Mouse (Mus musculus) intestine, embryonic 15.5 days (tissue): ENCODE data around the gene Morf4l2. TPM values are rescaled to one million over a fixed set of nuclear protein-coding genes. Genes with fewer than 3 reads are reported as not detected.

Source experiments
- ATAC-seq: fragments of 200-750 bp; cut with Nextera tagmentation; 2 replicates; pipeline ENCODE4 v1.8.0; 2017; ENCODE audit warnings: moderate TSS enrichment, moderate library complexity
- H3K27ac ChIP-seq: fragments of 300-500 bp; sonication (generic); 2 replicates; pipeline ENCODE4 v1.5.1; 2015; ENCODE audit warnings: mild to moderate bottlenecking, inconsistent platforms
- H3K27me3 ChIP-seq: fragments of 300-500 bp; sonication (generic); replicated peaks from 2 replicates; pipeline ENCODE4 v1.6.1; 2015; ENCODE audit warnings: inconsistent platforms
- H3K36me3 ChIP-seq: fragments of 300-500 bp; sonication (generic); 2 replicates; pipeline ENCODE4 v1.6.1; 2015; ENCODE audit warnings: inconsistent platforms
- H3K4me1 ChIP-seq: fragments of 300-500 bp; sonication (generic); replicated peaks from 2 replicates; pipeline ENCODE4 v1.6.1; 2015; ENCODE audit warnings: inconsistent platforms
- H3K4me2 ChIP-seq: fragments of 300-500 bp; sonication (generic); replicated peaks from 2 replicates; pipeline ENCODE4 v1.6.1; 2015; ENCODE audit warnings: mild to moderate bottlenecking, inconsistent platforms
- H3K4me3 ChIP-seq: fragments of 300-500 bp; sonication (generic); replicated peaks from 2 replicates; pipeline ENCODE4 v1.5.1; 2015; ENCODE audit warnings: inconsistent platforms
- H3K9ac ChIP-seq: fragments of 300-500 bp; sonication (generic); 2 replicates; pipeline ENCODE4 v1.6.1; 2015; ENCODE audit warnings: inconsistent platforms
- H3K9me3 ChIP-seq: fragments of 300-500 bp; sonication (generic); 2 replicates; pipeline ENCODE4 v1.6.1; 2016; ENCODE audit warnings: inconsistent platforms
- WGBS: fragments of 180-500 bp; shearing (Covaris S2); methylation state at CpG from one replicate; pipeline ENCODE4 v1.1.7; 2015; 5-methylcytosine and 5-hydroxymethylcytosine counted together
- polyA plus RNA-seq: library from polyadenylated mRNA; unstranded; fragments of >200 nt; fragmentation: Nextera tagmentation; extraction: Ambion mirVana; gene quantifications from 2 replicates; pipeline ENCODE4 v1.2.1, GENCODE M21; 2015

Morf4l2 gene
- 439 and 480 TPM in 2 replicates for polyA plus RNA-seq

DNA sequence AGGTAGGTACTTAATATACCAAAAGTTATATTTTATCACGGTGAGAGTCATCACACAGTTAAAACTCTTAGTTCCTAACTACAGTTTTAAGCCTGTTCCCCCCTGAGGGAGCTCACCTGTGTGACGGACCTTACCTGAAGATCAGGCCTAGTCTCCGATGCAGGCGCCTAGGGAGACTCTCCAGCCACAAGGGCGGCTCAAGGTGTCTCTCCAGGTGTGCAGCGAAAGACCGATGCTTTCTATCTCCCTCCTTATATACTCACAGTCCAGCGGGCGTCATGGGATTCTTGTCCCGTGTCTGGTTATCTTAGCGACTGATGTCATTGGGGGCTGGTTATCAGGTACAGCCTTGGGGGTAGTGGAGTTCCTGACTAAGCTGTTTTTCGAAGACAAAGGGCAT is at the start of gene Morf4l2:
Gene Morf4l2 (minus strand): TSS at position 232 of the 400 bp plus-strand sequence.
- Histone ChIP-seq H3K9ac (peak within 1 kb of the TSS; percentile 53), H3K4me3 (peak within 1 kb of the TSS; percentile 44), H3K4me2 (peak within 1 kb of the TSS; percentile 48), H3K27ac (peak within 1 kb of the TSS; percentile 88), H3K36me3 (no peaks in the 10 kb centered on the region), H3K4me1 (no peaks in the 10 kb centered on the region), H3K27me3 (no peaks in the 10 kb centered on the region), H3K9me3 (no peaks in the 10 kb centered on the region)
- no peak for ATAC-seq
- WGBS = 82% methylated on average over 12 of the region's 12 CpGs

GRCm38 (mm10) chrX:136789446-136789845 is 46.0 kb upstream of the Morf4l2 start:
- no peaks in the 10 kb centered on the region for H3K4me1 ChIP-seq
- no peaks in the 10 kb centered on the region for H3K9me3 ChIP-seq
- no peaks in the 10 kb centered on the region for H3K36me3 ChIP-seq
- no peak for ATAC-seq
- no peak overlapping the region for H3K27ac ChIP-seq
- H3K4me3 ChIP-seq = no peak overlapping the region
- H3K4me2 ChIP-seq = no peak overlapping the region
- no peak overlapping the region for H3K9ac ChIP-seq
- WGBS = 65% methylated on average over 4 of the region's 4 CpGs
- H3K27me3 ChIP-seq = no peaks in the 10 kb centered on the region

DNA sequence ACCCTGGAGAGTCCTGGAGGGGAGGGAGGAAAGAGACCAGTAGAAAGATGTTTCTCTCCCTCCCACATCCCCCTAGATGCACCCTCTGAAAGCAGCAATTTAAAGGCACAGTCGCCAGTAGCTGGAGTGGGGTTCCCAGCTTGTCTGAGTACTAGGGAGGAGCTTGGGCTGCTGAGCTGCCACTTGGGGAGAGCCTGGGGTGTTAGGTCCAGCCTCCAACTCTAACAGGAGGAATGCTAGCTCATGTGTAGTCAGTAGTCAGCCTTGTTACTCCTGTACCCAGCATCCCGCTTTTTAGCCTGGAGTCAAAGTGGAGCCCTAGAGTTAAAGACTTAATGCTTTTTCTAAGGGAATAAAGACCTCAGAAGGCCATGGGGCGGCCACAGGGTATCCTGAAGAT is 36.6 kb upstream of the Morf4l2 start, which contains the start of gene Glra4:
Gene Glra4 (minus strand): TSS at position 101 of the 400 bp plus-strand sequence.
- Histone ChIP-seq H3K27me3 (no peaks in the 10 kb centered on the region), H3K9ac (no peak within 1 kb of the TSS), H3K4me1 (no peaks in the 10 kb centered on the region), H3K4me3 (no peak within 1 kb of the TSS), H3K9me3 (no peaks in the 10 kb centered on the region), H3K27ac (no peak within 1 kb of the TSS), H3K36me3 (no peaks in the 10 kb centered on the region), H3K4me2 (no peak within 1 kb of the TSS)
- no peak for ATAC-seq
- 83% methylated on average over 3 of the region's 3 CpGs for WGBS

DNA sequence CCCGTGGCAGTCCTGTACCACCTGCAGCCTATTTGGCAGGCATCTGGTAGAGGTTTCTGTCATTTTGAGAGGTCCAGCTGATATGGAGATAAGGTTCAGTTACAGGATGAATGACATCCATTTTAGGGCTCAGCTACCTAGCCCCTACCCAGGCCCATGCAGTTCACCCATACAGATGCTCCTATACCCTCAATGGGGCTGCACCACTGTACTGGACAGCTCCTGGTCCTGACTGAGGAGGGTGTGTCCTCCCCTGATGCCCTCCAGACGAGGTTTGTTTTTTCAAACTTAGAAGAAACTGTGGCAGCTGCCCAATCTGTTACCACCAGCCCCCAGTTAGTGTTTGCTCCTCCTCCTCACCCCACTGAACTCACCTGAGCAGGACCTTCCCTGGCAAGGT is 35.8 kb upstream of the Morf4l2 start:
- no peaks in the 10 kb centered on the region for H3K36me3 ChIP-seq
- no peak for ATAC-seq
- no peaks in the 10 kb centered on the region for H3K4me1 ChIP-seq
- H3K27me3 ChIP-seq = no peaks in the 10 kb centered on the region
- H3K4me3 ChIP-seq = no peak overlapping the region
- H3K9me3 ChIP-seq = no peaks in the 10 kb centered on the region
- H3K4me2 ChIP-seq = no peak overlapping the region
- WGBS = 70% methylated on average over 2 of the region's 2 CpGs
- H3K9ac ChIP-seq = no peak overlapping the region
- H3K27ac ChIP-seq = no peak overlapping the region

- Histone ChIP-seq H3K27me3 (no peaks in the 10 kb centered on the region), H3K4me1 (no peaks in the 10 kb centered on the region), H3K9me3 (no peaks in the 10 kb centered on the region), H3K9ac (no peak overlapping the region), H3K4me2 (no peak overlapping the region), H3K36me3 (no peaks in the 10 kb centered on the region), H3K4me3 (no peak overlapping the region), H3K27ac (no peak overlapping the region)
- 73% methylated on average over 3 of the region's 3 CpGs for WGBS
- ATAC-seq = no peak
Measured at GRCm38 (mm10) chrX:136778046-136778445, 34.6 kb upstream of the Morf4l2 start.

GRCm38 (mm10) chrX:136773035-136773434 is 29.5 kb upstream of the Morf4l2 start:
- H3K4me2 ChIP-seq = no peak overlapping the region
- no peaks in the 10 kb centered on the region for H3K4me1 ChIP-seq
- ATAC-seq = no peak
- H3K9ac ChIP-seq = no peak overlapping the region
- H3K9me3 ChIP-seq = no peaks in the 10 kb centered on the region
- no peak overlapping the region for H3K4me3 ChIP-seq
- no peak overlapping the region for H3K27ac ChIP-seq
- no peaks in the 10 kb centered on the region for H3K27me3 ChIP-seq
- 52% methylated on average over 1 of the region's 1 CpGs for WGBS
- H3K36me3 ChIP-seq = no peaks in the 10 kb centered on the region

DNA sequence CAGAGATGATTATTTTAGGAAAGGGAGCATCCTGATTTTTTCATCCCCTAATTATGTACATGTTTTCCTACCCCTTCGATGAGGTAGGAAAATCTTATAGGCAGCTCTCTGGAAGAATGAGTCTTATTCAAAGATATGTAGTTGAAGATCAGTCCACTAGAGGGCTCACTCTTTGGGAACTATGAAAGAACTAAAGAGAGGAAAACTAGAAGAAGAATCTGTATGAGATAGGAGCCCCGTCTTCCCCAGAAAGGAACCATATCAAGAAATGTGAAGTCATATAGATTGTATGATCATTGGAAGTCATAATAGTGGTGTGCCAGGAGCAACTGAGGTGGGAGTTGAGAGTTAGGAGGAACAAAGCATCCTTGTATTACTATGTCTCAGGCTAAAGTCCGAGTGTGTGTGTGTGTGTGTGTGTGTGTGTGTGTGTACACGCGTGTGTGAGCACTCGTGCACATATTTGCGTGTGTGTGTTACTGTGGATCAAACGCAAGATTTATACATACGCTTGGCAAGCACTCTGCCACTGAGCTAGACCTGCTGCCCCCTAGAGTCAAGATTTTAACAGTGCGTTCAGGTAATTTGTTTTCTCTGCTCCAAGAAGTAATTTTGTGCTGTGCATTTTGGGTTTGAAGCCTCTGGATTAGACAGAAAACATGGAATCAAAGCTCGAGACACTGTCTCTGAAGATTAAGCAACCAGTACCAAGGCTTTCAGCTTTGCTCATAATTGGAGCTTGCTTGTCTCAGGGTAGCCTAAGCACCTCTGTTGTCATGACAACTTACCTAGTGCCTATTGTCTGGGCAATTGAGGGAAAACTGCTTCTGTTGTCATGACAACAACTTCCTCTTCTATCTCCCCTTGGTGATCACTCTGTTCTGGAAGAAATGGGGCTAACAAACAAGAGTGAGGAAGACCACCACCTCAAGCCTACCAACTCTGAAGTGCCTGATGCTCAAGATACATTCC is 17.9 kb upstream of the Morf4l2 start:
- no peak for ATAC-seq
- Histone ChIP-seq H3K9me3 (no peaks in the 10 kb centered on the region), H3K4me1 (no peaks in the 10 kb centered on the region), H3K27ac (no peak overlapping the region), H3K4me3 (no peak overlapping the region), H3K4me2 (no peak overlapping the region), H3K27me3 (no peaks in the 10 kb centered on the region), H3K36me3 (no peaks in the 10 kb centered on the region), H3K9ac (no peak overlapping the region)
- WGBS = 78% methylated on average over 11 of the region's 11 CpGs

DNA sequence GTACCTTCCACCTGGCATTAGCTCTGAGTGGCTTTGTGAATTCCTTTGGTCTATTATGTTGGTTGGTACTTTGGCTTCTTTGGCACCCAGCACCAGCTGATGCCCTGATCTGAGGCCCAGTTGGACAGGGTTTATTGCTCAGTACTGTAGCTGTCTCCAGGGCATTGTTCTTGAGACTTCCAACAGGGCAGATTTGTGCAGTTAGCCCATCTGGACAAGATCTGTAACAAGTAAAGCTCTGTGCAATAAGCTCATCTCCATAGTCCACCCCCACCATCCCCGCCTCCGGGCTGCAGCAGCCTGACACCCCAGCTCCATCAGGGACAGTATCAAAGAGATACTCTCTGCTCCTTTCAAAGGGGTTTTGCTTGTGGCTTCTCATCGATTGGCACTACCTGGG is 12.0 kb upstream of the Morf4l2 start:
- H3K27ac ChIP-seq = no peak overlapping the region
- no peak overlapping the region for H3K4me2 ChIP-seq
- H3K9me3 ChIP-seq = no peaks in the 10 kb centered on the region
- H3K9ac ChIP-seq = no peak overlapping the region
- ATAC-seq = no peak
- no peaks in the 10 kb centered on the region for H3K36me3 ChIP-seq
- 86% methylated on average over 3 of the region's 3 CpGs for WGBS
- no peaks in the 10 kb centered on the region for H3K27me3 ChIP-seq
- no peak overlapping the region for H3K4me3 ChIP-seq
- no peaks in the 10 kb centered on the region for H3K4me1 ChIP-seq

- no peak overlapping the region for H3K9ac ChIP-seq
- H3K4me1 ChIP-seq = no peaks in the 10 kb centered on the region
- no peaks in the 10 kb centered on the region for H3K36me3 ChIP-seq
- WGBS = 79% methylated on average over 4 of the region's 4 CpGs
- no peak overlapping the region for H3K4me2 ChIP-seq
- ATAC-seq = no peak
- no peaks in the 10 kb centered on the region for H3K27me3 ChIP-seq
- no peak overlapping the region for H3K27ac ChIP-seq
- H3K9me3 ChIP-seq = no peaks in the 10 kb centered on the region
- H3K4me3 ChIP-seq = no peak overlapping the region
Measured at GRCm38 (mm10) chrX:136749329-136749728, 5.8 kb upstream of the Morf4l2 start.

DNA sequence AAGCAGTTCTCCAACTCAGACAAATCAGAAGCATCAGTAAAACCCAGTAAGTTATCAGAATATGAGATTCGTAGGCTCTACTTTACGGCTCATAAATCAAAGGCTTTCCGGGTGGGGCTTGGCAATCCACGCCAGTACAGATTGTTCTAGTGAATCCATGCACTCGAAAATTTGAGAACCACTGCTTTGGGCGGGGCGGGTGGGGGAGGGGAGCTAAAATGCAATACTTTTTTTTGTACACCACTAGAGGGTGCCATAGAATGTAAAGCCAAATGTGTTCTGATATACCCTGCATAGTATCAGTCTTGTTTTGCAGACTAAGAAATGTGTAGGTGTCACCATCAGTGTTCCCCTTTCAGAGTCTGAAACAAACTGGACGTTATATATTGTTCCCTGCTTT is 1.2 kb upstream of the Morf4l2 start:
- H3K4me1 ChIP-seq = no peaks in the 10 kb centered on the region
- no peaks in the 10 kb centered on the region for H3K36me3 ChIP-seq
- H3K27me3 ChIP-seq = no peaks in the 10 kb centered on the region
- 65% methylated on average over 8 of the region's 8 CpGs for WGBS
- no peak overlapping the region for H3K9ac ChIP-seq
- ATAC-seq = no peak
- H3K4me2 ChIP-seq = no peak overlapping the region
- H3K27ac ChIP-seq = no peak overlapping the region
- no peaks in the 10 kb centered on the region for H3K9me3 ChIP-seq
- no peak overlapping the region for H3K4me3 ChIP-seq

DNA sequence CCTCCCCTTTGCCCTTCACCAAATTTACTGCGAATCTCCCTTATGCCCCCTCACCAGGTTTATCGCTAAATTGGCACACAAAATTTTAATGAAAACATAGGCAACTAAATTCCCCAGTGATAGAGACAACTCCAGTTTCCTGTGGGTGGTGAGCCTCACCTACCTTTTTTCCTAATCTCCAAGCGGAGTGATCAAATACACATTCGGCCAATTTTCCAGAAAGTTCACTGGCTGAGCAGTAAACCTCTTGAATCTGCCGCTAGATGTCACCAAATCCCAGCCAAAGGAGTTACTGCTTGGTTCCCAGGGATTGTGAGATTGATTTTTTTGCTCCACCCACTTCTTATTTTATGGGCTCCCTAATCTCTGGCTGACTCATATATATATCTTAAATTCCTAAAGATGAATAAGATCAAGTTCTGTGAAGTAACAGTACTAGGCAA is 808 bp downstream of the Morf4l2 start:
- no peaks in the 10 kb centered on the region for H3K9me3 ChIP-seq
- 33% methylated on average over 5 of the region's 5 CpGs for WGBS
- peak overlapping the region; percentile 44 for H3K4me3 ChIP-seq
- no peaks in the 10 kb centered on the region for H3K36me3 ChIP-seq
- H3K9ac ChIP-seq = peak overlapping the region; percentile 53
- no peaks in the 10 kb centered on the region for H3K27me3 ChIP-seq
- peak overlapping the region; percentile 48 for H3K4me2 ChIP-seq
- no peaks in the 10 kb centered on the region for H3K4me1 ChIP-seq
- ATAC-seq = no peak
- peak overlapping the region; percentile 88 for H3K27ac ChIP-seq

DNA sequence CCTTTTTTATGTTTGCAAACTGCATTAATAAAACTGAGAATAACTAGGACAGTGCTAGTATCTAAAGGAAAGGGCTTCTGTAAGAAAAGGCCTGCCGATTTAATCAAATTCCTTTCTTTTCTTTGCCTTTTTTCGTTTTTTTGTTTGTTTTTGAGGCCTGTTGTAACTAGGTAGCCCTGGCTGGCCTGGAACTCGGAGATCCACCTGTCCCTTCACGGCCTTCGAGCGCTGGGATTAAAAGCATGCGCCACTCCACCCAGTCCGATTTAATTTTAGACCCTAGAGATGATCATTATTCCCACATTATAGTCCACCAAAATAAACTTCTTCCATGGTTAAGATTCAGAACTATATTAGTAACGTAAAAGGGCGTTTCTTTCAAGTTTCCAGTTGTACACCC is 1.2 kb downstream of the Morf4l2 start:
- H3K27ac ChIP-seq = peak overlapping the region; percentile 88
- no peak for ATAC-seq
- peak overlapping the region; percentile 48 for H3K4me2 ChIP-seq
- H3K4me1 ChIP-seq = no peaks in the 10 kb centered on the region
- H3K9ac ChIP-seq = peak overlapping the region; percentile 53
- no peaks in the 10 kb centered on the region for H3K36me3 ChIP-seq
- 30% methylated on average over 10 of the region's 10 CpGs for WGBS
- peak overlapping the region; percentile 44 for H3K4me3 ChIP-seq
- no peaks in the 10 kb centered on the region for H3K9me3 ChIP-seq
- no peaks in the 10 kb centered on the region for H3K27me3 ChIP-seq
